Mouse (Mus musculus) spleen, adult 2 months (tissue): ENCODE data around the gene Jag1. TPM values are rescaled to one million over a fixed set of nuclear protein-coding genes. Genes with fewer than 3 reads are reported as not detected.

Source experiments
- DNase-seq, 2 experiments: peaks; one replicate each; pipeline versions ENCODE4 v3.0.0 to v3.0.0-alpha.2; 2012 to 2021; ENCODE audit warnings: low spot score in 2 of 2, low read depth in 1 of 2
- H3K27ac ChIP-seq: fragments of 200-500 bp; 2 replicates; pipeline ENCODE4 v1.5.1; 2012; ENCODE audit warnings: low read length, inconsistent platforms; ENCODE audit not compliant: insufficient read depth
- H3K27me3 ChIP-seq: fragments of 200-500 bp; 2 replicates; pipeline ENCODE4 v1.6.1; 2012; ENCODE audit warnings: mild to moderate bottlenecking, moderate library complexity, low read length, inconsistent platforms; ENCODE audit not compliant: control insufficient read depth, insufficient read depth
- H3K36me3 ChIP-seq: fragments of 200-500 bp; 2 replicates; pipeline ENCODE4 v1.6.1; 2012; ENCODE audit warnings: mild to moderate bottlenecking, low read length, inconsistent platforms; ENCODE audit not compliant: control insufficient read depth, insufficient read depth
- H3K4me1 ChIP-seq: fragments of 200-500 bp; 2 replicates; pipeline ENCODE4 v1.6.1; 2011; ENCODE audit warnings: inconsistent platforms; ENCODE audit not compliant: control insufficient read depth, insufficient read depth, insufficient read length
- H3K4me3 ChIP-seq: fragments of 200-500 bp; 2 replicates; pipeline ENCODE4 v1.5.1; 2011; ENCODE audit warnings: mild to moderate bottlenecking, inconsistent platforms; ENCODE audit not compliant: insufficient read depth, insufficient read length; ENCODE audit errors: extremely low read depth
- CTCF ChIP-seq: fragments of 200-500 bp; IDR thresholded peaks from 2 replicates; pipeline ENCODE4 v1.5.1; 2011; ENCODE audit warnings: mild to moderate bottlenecking, inconsistent platforms; ENCODE audit not compliant: insufficient read depth, insufficient read length, insufficient replicate concordance; ENCODE audit errors: extremely low read depth
- POLR2A ChIP-seq: fragments of 200-500 bp; IDR thresholded peaks from 2 replicates; pipeline ENCODE4 v1.6.1; 2011; ENCODE audit warnings: low read depth, low read length, inconsistent platforms
- whole genome bisulfite sequencing: fragments of 180-500 bp; shearing (Covaris S2); methylation state at CpG from one replicate; pipeline ENCODE4 v1.1.7; 2018; 5-methylcytosine and 5-hydroxymethylcytosine counted together
- polyA plus RNA-seq: library from polyadenylated mRNA; depleted of rRNA; stranded (reverse); fragments of >200 nt; gene quantifications from 2 replicates; pipeline ENCODE4 v1.2.3, GENCODE M21; 2012

The Jag1 gene
- polyA plus RNA-seq, 1 experiment: 4.3 TPM

DNA sequence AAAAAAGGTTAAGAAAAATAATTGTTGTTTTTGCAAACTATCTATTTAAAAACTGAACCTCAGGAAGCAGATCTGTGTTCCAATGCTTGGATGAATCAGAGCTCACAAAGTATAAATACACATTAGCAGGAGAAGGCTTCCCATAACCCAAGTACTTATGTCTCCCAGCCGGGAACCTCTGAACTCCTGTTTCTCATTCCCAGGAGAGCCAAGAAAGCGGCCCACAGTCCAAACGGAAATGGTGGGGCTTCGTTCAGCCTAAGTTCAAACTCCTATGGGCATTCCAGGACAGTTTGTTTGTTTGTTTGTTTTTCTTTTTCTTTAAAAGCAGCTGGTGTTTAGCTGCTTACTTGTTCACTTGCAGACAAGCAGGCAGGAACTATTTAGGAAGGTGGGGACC is 37.7 kb downstream of the Jag1 start:
- Histone ChIP-seq H3K36me3 (no peaks in the 10 kb centered on the region), H3K27ac (no peak overlapping the region), H3K27me3 (no peaks in the 10 kb centered on the region), H3K4me1 (no peaks in the 10 kb centered on the region), H3K4me3 (no peak overlapping the region)
- 85% methylated on average over 4 of the region's 4 CpGs for WGBS
- DNase-seq: no peak
- TF ChIP-seq CTCF (no peak), POLR2A (no peak)

DNA sequence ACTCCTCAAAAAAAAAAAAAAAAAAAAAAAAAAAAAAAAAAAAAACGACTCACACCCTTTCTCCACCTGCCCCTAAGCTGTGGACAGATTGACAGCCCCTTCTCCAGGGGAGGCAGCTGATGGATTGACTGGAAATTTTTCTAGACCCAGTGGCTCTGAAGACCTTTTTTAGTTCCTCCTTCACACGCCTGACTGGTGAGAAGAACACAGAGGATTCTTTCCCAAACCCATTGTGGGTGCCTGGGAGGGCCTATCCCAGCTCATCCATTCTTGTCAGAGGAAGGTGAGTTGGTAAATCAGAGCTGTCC is 42.2 kb downstream of the Jag1 start:
- no peak for DNase-seq
- Histone ChIP-seq H3K4me3 (no peak overlapping the region), H3K36me3 (no peaks in the 10 kb centered on the region), H3K4me1 (no peaks in the 10 kb centered on the region), H3K27ac (no peak overlapping the region), H3K27me3 (no peaks in the 10 kb centered on the region)
- 53% methylated on average over 2 of the region's 2 CpGs for WGBS
- TF ChIP-seq CTCF (no peak), POLR2A (no peak)

DNA sequence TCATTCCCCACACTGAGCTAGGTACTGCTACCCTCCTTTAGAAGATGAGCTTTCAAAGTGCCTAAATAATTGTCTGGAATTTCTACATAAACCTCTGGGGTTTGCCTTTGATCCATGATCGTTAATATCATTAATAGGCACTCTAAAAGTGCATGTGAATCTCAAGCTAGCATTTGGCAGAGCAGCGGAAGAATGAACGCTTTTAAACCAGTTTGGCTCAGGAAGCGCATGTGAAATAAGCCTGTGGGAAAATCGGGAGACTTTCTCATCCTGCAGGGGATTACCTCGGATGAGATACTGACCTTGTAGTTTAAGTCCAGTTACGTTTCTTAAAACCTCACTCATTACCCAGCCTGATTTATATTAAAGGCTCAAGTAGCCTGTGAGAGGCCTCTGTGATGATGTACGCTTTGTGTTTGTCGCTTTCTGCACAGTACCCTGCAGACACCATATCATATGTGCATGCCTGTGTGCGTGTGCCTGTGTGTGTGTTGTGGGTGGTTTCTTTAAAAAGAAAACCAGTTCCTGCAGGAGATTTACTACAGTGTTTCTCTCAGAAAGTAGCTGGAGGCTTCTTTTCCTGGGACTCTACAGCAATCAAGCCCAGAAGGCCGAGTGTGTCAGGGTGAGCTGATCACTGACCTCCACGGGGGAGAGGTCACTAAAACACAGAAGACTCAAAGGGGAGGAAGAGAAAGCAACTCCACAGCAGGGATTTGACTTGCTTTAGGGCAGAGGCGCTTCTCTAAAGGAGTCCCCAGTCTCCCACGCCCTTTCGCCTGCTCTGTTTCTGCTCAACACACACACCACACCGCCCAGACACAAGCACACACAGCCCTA is 42.8 kb downstream of the Jag1 start:
- Histone ChIP-seq H3K4me3 (no peak overlapping the region), H3K27me3 (no peaks in the 10 kb centered on the region), H3K36me3 (no peaks in the 10 kb centered on the region), H3K4me1 (no peaks in the 10 kb centered on the region), H3K27ac (no peak overlapping the region)
- TF ChIP-seq CTCF (no peak), POLR2A (no peak)
- 82% methylated on average over 16 of the region's 16 CpGs for WGBS
- DNase-seq: no peak

DNA sequence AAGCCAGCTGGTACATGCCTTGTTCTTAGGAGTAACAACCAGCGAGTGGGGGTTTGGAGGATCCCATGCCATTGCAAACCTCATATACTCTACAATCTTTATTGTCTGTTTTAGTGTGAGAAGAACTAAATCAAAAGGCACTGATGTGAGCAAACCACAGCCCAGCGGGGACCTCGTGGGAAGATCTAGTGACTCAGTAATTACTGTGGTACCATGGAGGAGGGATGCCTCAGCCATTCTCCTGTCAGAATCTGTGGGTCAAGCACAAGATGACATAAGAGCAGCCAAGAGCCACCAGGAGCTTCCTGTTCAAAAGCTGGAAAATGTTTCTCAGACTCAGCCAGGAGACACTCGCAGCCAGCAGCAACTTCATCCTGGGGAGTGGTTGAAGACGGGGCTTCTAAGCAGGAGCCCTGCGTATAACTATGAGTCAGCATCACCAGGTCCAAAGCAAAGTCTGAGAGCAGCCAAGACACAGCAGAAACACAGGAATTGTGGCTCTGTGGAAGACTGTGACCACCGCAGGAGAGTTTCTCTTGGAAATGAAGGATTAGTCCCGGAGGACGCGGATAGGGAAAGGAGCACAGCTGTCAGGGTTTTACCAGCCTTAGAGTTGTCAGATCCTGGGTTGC is 48.8 kb downstream of the Jag1 start:
- DNase-seq: no peak
- H3K27ac ChIP-seq: no peak overlapping the region
- no peak for TF ChIP-seq POLR2A
- no peak for TF ChIP-seq CTCF
- no peak overlapping the region for H3K4me3 ChIP-seq
- H3K27me3 ChIP-seq: no peaks in the 10 kb centered on the region
- no peaks in the 10 kb centered on the region for H3K4me1 ChIP-seq
- 94% methylated on average over 10 of the region's 10 CpGs for WGBS
- H3K36me3 ChIP-seq: no peaks in the 10 kb centered on the region

DNA sequence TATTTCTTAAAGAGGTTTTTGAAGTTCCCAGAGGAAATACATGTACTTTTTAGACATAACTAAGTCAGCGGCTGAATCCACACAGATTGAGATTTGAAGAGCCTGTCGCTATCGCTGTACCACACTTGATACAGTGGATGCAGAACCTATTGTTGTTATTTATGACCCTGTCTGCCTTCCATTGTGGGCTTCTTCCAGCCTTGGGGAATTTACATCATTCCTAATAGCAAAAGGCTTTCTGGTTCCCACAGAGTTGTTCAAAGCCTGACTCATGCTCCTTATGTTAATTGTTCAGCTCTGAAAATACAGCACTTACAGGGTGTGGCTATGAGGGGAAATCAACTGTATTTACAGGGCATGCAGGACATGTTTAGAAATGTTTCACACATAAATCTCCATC is 51.9 kb downstream of the Jag1 start:
- H3K27ac ChIP-seq: no peak overlapping the region
- WGBS: 95% methylated on average over 3 of the region's 3 CpGs
- H3K4me3 ChIP-seq: no peak overlapping the region
- no peak for DNase-seq
- TF ChIP-seq POLR2A: no peak
- no peak for TF ChIP-seq CTCF
- no peaks in the 10 kb centered on the region for H3K4me1 ChIP-seq
- H3K27me3 ChIP-seq: no peaks in the 10 kb centered on the region
- no peaks in the 10 kb centered on the region; the same call in 1 of the 2 replicates for H3K36me3 ChIP-seq

DNA sequence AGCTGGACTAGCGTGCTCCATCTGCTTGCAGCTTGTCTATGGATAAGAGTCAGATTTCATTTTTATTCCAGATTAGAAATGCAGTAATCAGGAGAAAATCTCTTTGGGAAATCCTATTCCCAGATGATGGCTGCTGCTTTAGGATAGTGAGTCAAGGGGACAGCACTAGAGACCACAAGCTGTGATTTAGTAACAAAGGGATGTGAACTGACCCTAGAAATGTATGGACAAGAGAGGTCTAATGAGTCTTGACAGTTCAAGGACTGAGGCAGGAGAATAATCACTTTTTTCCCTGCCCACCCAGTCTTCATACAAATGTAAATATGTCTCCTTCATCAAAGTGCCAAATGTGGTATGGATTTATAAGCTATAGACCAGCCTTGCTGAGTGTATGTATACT is 52.6 kb downstream of the Jag1 start:
- Histone ChIP-seq H3K4me3 (no peak overlapping the region), H3K4me1 (no peaks in the 10 kb centered on the region), H3K27me3 (no peaks in the 10 kb centered on the region), H3K27ac (no peak overlapping the region), H3K36me3 (no peaks in the 10 kb centered on the region; the same call in 1 of the 2 replicates)
- DNase-seq: no peak
- 92% methylated on average over 1 of the region's 1 CpGs for WGBS
- no peak for TF ChIP-seq CTCF
- TF ChIP-seq POLR2A: no peak

DNA sequence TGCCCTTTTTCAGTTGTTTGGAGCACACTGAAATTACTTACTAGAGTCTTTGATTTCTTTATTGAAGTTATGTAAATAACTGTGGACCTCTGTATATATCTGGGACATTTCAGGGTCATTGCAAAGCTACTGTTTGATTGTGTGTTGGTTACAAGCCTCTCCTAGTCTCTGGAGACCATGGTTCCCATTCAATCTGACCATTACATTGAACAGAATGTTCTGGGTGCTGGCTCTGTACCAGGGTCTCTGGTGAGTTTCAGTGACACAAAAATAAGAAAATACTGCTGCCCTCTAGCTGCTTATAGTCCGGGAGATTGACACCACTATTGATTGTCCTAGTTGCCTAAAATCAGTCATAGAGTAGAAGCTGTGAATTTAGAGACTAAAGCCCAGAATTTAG is 66.5 kb downstream of the Jag1 start:
- 84% methylated on average over 1 of the region's 1 CpGs for WGBS
- TF ChIP-seq CTCF (no peak), POLR2A (no peak)
- no peak for DNase-seq
- peaks cover 2% of the 10 kb centered on the region for H3K36me3 ChIP-seq
- H3K27ac ChIP-seq: no peak overlapping the region
- no peaks in the 10 kb centered on the region for H3K27me3 ChIP-seq
- H3K4me1 ChIP-seq: no peaks in the 10 kb centered on the region
- H3K4me3 ChIP-seq: no peak overlapping the region
